Mouse (Mus musculus) forebrain, embryonic 10.5 days (tissue): ENCODE measurements at regions not wholly inside any gene's neighbourhood (a gene's known extent, or its start where the extent isn't known, plus 50 kb on each side); places are given as distances from the start of the nearest gene placed in this dataset.

Experiments
- DNase-seq: peaks from one replicate; pipeline ENCODE4 v3.0.0-alpha.2; 2017; ENCODE audit warnings: low spot score; ENCODE audit errors: extremely low spot score
- H3K27ac ChIP-seq: fragments of 300-500 bp; sonication (generic); 2 replicates; pipeline ENCODE4 v1.5.1; 2016; ENCODE audit warnings: mild to moderate bottlenecking
- H3K27me3 ChIP-seq: fragments of 300-500 bp; sonication (generic); 2 replicates; pipeline ENCODE4 v1.6.1; 2016; ENCODE audit warnings: mild to moderate bottlenecking; ENCODE audit not compliant: poor library complexity, severe bottlenecking
- H3K36me3 ChIP-seq: fragments of 300-500 bp; sonication (generic); replicated peaks from 2 replicates; pipeline ENCODE4 v1.6.1; 2016; ENCODE audit warnings: mild to moderate bottlenecking, moderate library complexity
- H3K4me1 ChIP-seq: fragments of 300-500 bp; sonication (generic); 2 replicates; pipeline ENCODE4 v1.6.1; 2016
- H3K4me3 ChIP-seq: fragments of 300-500 bp; sonication (generic); 2 replicates; pipeline ENCODE4 v1.5.1; 2016; ENCODE audit warnings: mild to moderate bottlenecking, moderate library complexity
- H3K9me3 ChIP-seq: fragments of 300-500 bp; sonication (generic); 2 replicates; pipeline ENCODE4 v1.6.1; 2016; ENCODE audit warnings: mild to moderate bottlenecking, moderate library complexity
- WGBS: fragments of 180-500 bp; shearing (Covaris S2); methylation state at CpG from one replicate; pipeline ENCODE4 v1.1.7; 2016; 5-methylcytosine and 5-hydroxymethylcytosine counted together

GRCm38 (mm10) chr5:80952600-80953218, 67.2 kb upstream of the Adgrl3 start:
- Histone ChIP-seq H3K27me3 (no peaks in the 10 kb centered on the region), H3K4me1 (peaks cover 20% of the 10 kb centered on the region), H3K9me3 (no peaks in the 10 kb centered on the region), H3K4me3 (no peak overlapping the region), H3K27ac (peak overlapping the region; percentile 81), H3K36me3 (no peaks in the 10 kb centered on the region)
- 32% methylated on average over 4 of the region's 4 CpGs for WGBS
- peak; percentile 23 for DNase-seq
